Mouse (Mus musculus) spleen, adult 2 months (tissue): Measurements from ENCODE around the gene Chit1. TPM values are rescaled to one million over a fixed set of nuclear protein-coding genes. Genes with fewer than 3 reads are reported as not detected.
A peak's percentile ranks its signal among the peaks of the same experiment; 100 is the strongest.

Experiments
- DNase-seq, 2 experiments: peaks; one replicate each; pipeline versions ENCODE4 v3.0.0 to v3.0.0-alpha.2; 2012 to 2021; ENCODE audit warnings: low spot score in 2 of 2, low read depth in 1 of 2
- H3K27ac ChIP-seq: fragments of 200-500 bp; 2 replicates; pipeline ENCODE4 v1.5.1; 2012; ENCODE audit warnings: low read length, inconsistent platforms; ENCODE audit not compliant: insufficient read depth
- H3K27me3 ChIP-seq: fragments of 200-500 bp; 2 replicates; pipeline ENCODE4 v1.6.1; 2012; ENCODE audit warnings: mild to moderate bottlenecking, moderate library complexity, low read length, inconsistent platforms; ENCODE audit not compliant: control insufficient read depth, insufficient read depth
- H3K36me3 ChIP-seq: fragments of 200-500 bp; 2 replicates; pipeline ENCODE4 v1.6.1; 2012; ENCODE audit warnings: mild to moderate bottlenecking, low read length, inconsistent platforms; ENCODE audit not compliant: control insufficient read depth, insufficient read depth
- H3K4me1 ChIP-seq: fragments of 200-500 bp; 2 replicates; pipeline ENCODE4 v1.6.1; 2011; ENCODE audit warnings: inconsistent platforms; ENCODE audit not compliant: control insufficient read depth, insufficient read depth, insufficient read length
- H3K4me3 ChIP-seq: fragments of 200-500 bp; 2 replicates; pipeline ENCODE4 v1.5.1; 2011; ENCODE audit warnings: mild to moderate bottlenecking, inconsistent platforms; ENCODE audit not compliant: insufficient read depth, insufficient read length; ENCODE audit errors: extremely low read depth
- CTCF ChIP-seq: fragments of 200-500 bp; IDR thresholded peaks from 2 replicates; pipeline ENCODE4 v1.5.1; 2011; ENCODE audit warnings: mild to moderate bottlenecking, inconsistent platforms; ENCODE audit not compliant: insufficient read depth, insufficient read length, insufficient replicate concordance; ENCODE audit errors: extremely low read depth
- POLR2A ChIP-seq: fragments of 200-500 bp; IDR thresholded peaks from 2 replicates; pipeline ENCODE4 v1.6.1; 2011; ENCODE audit warnings: low read depth, low read length, inconsistent platforms
- WGBS: fragments of 180-500 bp; shearing (Covaris S2); methylation state at CpG from one replicate; pipeline ENCODE4 v1.1.7; 2018; 5-methylcytosine and 5-hydroxymethylcytosine counted together
- polyA plus RNA-seq: library from polyadenylated mRNA; depleted of rRNA; stranded (reverse); fragments of >200 nt; gene quantifications from 2 replicates; pipeline ENCODE4 v1.2.3, GENCODE M21; 2012

Gene Chit1
- polyA plus RNA-seq, 1 experiment = not detected

DNA sequence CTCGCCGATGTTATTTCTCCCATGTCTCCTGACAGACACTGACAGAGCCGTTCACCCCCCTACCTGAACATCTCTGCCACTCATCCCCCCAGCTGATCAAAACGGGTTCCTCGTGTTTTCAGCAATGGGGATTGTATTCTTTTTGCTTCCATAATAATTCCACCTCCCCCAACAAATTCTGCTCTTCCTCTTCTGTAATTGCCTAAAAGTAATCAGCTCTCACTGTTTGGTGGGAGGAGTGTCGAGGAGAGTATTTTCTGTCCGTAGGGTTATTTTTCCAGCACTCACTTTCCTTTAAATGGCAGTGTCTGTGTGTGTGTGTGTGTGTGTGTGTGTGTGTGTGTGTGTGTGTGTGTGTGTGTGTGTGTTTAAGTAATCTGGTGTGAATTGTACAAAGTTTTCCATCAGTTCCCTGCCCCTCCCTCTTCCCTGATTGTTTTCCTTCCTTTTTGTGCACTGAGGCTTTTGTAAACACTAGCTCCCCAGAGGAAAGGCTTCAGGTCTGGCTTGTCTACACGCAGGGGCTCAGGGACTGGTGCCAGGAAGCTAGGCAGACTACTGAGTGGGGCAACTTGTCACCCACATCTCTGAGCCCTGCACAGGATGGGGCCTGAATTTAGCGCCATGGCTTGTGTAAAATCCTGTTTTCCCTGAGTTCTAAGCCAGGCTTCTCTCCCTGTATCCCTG, 31.4 kb upstream of the Chit1 start:
- no peaks in the 10 kb centered on the region for H3K27me3 ChIP-seq
- H3K36me3 ChIP-seq = peaks cover 26% of the 10 kb centered on the region
- peak overlapping the region; percentile 78 for H3K4me3 ChIP-seq
- peaks cover 34% of the 10 kb centered on the region for H3K4me1 ChIP-seq
- H3K27ac ChIP-seq = peak overlapping the region; percentile 76
- 5% methylated on average over 9 of the region's 9 CpGs for WGBS
- no peak for DNase-seq
- no peak for TF ChIP-seq POLR2A

DNA sequence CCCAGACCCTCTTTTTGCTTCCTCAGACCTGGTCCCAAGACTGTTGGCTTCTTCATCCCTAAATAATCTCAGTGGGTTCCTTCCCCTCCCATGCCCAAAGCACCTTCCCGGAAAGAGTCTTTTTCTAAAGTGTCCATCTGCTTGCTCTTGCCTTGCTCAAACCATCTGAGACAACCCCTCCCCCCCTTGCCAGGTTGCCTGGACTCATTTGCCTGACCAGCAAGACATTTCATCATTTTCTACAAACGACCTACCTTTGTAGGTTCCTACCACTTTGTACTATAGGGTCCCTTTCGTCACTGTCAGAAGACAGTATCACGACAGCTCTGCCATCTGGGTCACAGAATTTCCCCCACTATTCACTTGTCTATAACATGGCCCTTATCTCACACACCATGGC, 30.6 kb upstream of the Chit1 start:
- Histone ChIP-seq H3K4me3 (no peak overlapping the region), H3K27me3 (no peaks in the 10 kb centered on the region), H3K27ac (no peak overlapping the region), H3K36me3 (peaks cover 20% of the 10 kb centered on the region), H3K4me1 (peaks cover 29% of the 10 kb centered on the region)
- WGBS = 84% methylated on average over 4 of the region's 4 CpGs
- DNase-seq = no peak
- no peak for TF ChIP-seq POLR2A
- no peak for TF ChIP-seq CTCF

DNA sequence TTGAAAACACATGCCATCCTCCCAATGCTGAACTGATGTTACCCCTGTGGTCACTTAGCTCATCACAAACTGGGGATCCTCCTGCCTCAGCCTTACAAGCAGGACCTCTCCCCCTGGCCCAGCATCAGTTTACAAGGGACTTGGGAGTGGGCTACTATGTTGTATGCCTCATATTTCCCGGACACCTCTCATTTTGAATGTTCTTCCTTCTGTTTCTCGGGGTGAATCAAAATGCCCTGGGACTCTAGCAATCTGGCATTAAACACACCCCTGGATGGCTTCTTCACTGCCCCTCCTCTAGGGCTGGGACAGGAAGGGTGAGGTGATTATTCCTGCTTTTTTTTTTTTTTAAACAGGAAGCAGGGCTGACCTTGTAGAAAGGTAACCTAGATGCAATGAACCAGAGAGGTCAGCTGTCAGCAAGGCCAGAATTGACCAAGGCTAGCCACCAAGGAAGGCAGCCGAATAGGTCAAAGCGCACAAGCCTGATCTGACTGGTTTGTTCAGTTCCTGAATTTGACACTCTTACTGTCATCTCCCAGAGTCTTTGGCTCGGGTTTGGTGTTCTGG, 30.1 kb upstream of the Chit1 start:
- Histone ChIP-seq H3K4me3 (no peak overlapping the region), H3K4me1 (peaks cover 31% of the 10 kb centered on the region), H3K27ac (no peak overlapping the region), H3K27me3 (no peaks in the 10 kb centered on the region), H3K36me3 (peaks cover 14% of the 10 kb centered on the region)
- TF ChIP-seq CTCF (no peak), POLR2A (no peak)
- WGBS = 92% methylated on average over 5 of the region's 5 CpGs
- no peak for DNase-seq

DNA sequence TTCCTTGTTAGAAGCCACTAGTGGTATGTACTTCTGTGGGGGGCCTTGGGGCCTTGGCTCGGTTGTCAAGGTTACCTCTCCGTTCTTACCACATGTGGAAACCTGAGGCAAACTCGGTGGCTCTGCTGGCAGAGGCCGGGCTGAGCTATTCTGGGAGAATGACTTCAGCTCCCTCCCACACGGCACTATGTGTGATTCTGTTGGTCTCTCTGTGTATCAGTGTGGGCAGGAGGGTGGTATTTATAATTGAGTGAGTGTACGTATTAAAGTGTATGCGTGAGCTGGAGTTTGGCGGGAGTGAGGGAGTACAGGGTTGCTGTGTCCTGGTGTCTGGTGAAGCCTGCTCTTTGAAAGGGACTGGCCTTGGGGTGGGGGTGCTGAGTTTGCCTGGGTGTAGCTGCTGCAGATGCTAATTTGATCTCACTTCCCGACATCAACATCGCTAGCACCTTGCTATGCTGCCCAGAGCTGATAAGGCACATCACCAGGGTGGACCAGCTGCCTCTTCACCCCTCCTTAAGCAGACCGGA, 28.0 kb upstream of the Chit1 start:
- WGBS = 44% methylated on average over 11 of the region's 11 CpGs
- H3K4me3 ChIP-seq = no peak overlapping the region
- TF ChIP-seq POLR2A = no peak
- TF ChIP-seq CTCF = no peak
- DNase-seq = no peak
- H3K27me3 ChIP-seq = no peaks in the 10 kb centered on the region
- no peaks in the 10 kb centered on the region for H3K36me3 ChIP-seq
- peaks cover 29% of the 10 kb centered on the region; the same call in 1 of the 2 replicates for H3K4me1 ChIP-seq
- H3K27ac ChIP-seq = peak overlapping the region; percentile 36

DNA sequence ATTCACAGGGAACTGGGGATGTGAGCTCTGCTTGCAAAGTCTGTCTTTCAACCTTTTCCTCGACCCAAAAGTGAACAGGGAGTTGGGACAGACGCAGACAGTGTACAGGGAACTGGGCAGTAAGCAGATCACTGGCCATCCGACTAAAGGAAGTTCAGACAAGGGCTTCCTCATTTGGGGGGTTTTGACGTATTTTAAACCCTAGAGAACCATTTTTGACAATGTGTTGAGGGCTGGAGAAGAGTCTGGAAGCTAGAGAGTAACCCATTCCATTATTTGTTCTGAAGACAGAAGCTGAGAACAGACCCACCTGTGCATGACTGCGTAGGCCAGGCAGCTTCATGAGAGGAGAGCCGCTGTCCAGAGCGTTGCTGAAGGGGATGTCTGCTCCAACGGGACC, 27.4 kb upstream of the Chit1 start:
- Histone ChIP-seq H3K27ac (no peak overlapping the region; the same call in 1 of the 2 replicates), H3K27me3 (no peaks in the 10 kb centered on the region), H3K4me3 (no peak overlapping the region), H3K36me3 (no peaks in the 10 kb centered on the region), H3K4me1 (peaks cover 29% of the 10 kb centered on the region; the same call in 1 of the 2 replicates)
- 61% methylated on average over 8 of the region's 8 CpGs for WGBS
- no peak for DNase-seq
- TF ChIP-seq POLR2A (no peak), CTCF (no peak)

DNA sequence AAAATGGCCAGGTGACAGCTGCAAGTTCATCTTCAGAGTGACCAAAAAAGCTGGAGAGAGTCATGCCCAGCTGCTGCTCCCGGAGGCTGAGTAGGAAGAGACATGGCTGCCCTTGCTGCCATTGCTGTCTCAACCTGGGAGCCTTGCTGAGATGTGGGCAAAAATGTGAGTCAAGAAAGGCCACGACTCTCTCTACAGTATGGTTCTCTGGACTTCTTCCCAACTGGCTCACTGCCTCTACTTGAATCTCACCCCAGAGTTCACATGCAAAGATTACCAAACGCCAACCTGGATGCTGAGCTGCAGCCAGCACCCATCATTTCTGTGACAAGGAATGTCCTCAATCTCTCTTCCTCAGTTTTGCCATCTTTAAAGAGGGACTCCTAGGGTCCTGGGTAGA, 26.9 kb upstream of the Chit1 start:
- no peak for TF ChIP-seq CTCF
- TF ChIP-seq POLR2A = no peak
- Histone ChIP-seq H3K27ac (no peak overlapping the region), H3K36me3 (no peaks in the 10 kb centered on the region), H3K4me1 (peaks cover 29% of the 10 kb centered on the region; the same call in 1 of the 2 replicates), H3K4me3 (no peak overlapping the region), H3K27me3 (no peaks in the 10 kb centered on the region)
- WGBS = 85% methylated on average over 3 of the region's 3 CpGs
- DNase-seq = no peak

DNA sequence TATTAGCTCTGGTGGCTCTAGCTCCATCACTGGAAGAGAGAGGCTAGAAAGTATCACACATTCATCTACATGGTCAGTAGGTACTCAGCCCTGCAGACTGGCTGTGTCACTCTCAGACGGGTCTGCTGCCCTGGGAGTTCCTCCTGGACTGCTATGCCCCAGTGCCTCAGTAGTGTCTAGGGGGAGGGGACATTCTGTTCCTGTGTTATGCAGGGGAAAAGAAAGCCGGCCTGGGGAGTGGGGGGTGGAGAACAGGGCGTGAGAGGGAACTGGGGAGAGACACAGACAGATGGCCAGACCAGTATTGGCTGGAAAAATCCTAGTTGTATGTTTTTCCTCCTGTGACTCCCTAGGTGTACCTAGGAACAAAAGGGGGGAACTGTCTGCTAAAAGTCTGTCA, 25.0 kb upstream of the Chit1 start:
- no peak overlapping the region for H3K4me3 ChIP-seq
- H3K27me3 ChIP-seq = no peaks in the 10 kb centered on the region
- peaks cover 24% of the 10 kb centered on the region; the same call in 1 of the 2 replicates for H3K4me1 ChIP-seq
- no peaks in the 10 kb centered on the region for H3K36me3 ChIP-seq
- TF ChIP-seq CTCF = no peak
- no peak for TF ChIP-seq POLR2A
- H3K27ac ChIP-seq = no peak overlapping the region
- WGBS = 36% methylated on average over 3 of the region's 3 CpGs
- DNase-seq = no peak
